Comparison of ENCODE assay signal across 29 mouse cellular contexts in genomic region chr16:44742753-44743152, GRCm38 (mm10). TPM values are rescaled to one million over a fixed set of nuclear protein-coding genes. Genes with fewer than 3 reads are reported as not detected.
DNase-seq lines count a peak whose midpoint lies in the region; ATAC-seq and TF ChIP-seq lines count a peak whose summit lies in the region.
"Had no signal": no experiment of that assay in that cellular context is flagged by ENCODE, and none has a peak within 500 bp of the region (broad histone marks: within the 10 kb centered on the region; RNA-seq: fewer than 3 reads in every experiment).

No protein-coding gene starts in this region.

- H3K4me2 ChIP-seq in intestine, postnatal 0 days (replicated peaks; ENCODE audit: low read depth) = no peak overlapping the region
- H3K4me2 ChIP-seq in intestine, embryonic 15.5 days (replicated peaks) = no peak overlapping the region
- no peak overlapping the region for H3K4me2 ChIP-seq in lung, embryonic 14.5 days
- H3K4me2 ChIP-seq: embryonic facial prominence, embryonic 12.5 days; heart, embryonic 15.5 days; kidney, embryonic 15.5 days; limb, embryonic 12.5 days; neural tube, embryonic 12.5 days; stomach, embryonic 15.5 days had no signal

- peak; percentile 30 for TF ChIP-seq CTCF in intestine, postnatal 0 days (IDR thresholded peaks at IDR 0.05; ENCODE audit: low read depth)
- TF ChIP-seq CTCF in lung, embryonic 14.5 days (IDR thresholded peaks at IDR 0.05; ENCODE audit: low read depth) = 0 out of 2 replicates have a peak, but pooled peaks have one; percentile 3

- no peak overlapping the region for H3K27ac ChIP-seq in intestine, postnatal 0 days (ENCODE audit: low read depth, low read length)
- no peak overlapping the region for H3K27ac ChIP-seq in intestine, embryonic 15.5 days
- no peak overlapping the region for H3K27ac ChIP-seq in lung, embryonic 14.5 days (ENCODE audit: low read depth)
- H3K27ac ChIP-seq: embryonic facial prominence, embryonic 12.5 days; heart, embryonic 15.5 days; kidney, embryonic 15.5 days; limb, embryonic 12.5 days; midbrain, embryonic 10.5 days; neural tube, embryonic 12.5 days; stomach, embryonic 15.5 days had no signal

- DNase-seq in lung, embryonic 14.5 days = no peak
- DNase-seq in lung, postnatal 25 days (ENCODE audit: low spot score) = no peak
- peak; percentile 32 for DNase-seq in A20 (ENCODE audit: low read depth, low spot score)
- peak; percentile 18 for DNase-seq in splenic B cell, adult 2 months (ENCODE audit: low read depth, low spot score)
- no peak for DNase-seq in heart, adult 18-20 months
- DNase-seq: adrenal gland, postnatal 14 days; cerebellum, adult 11-12 months; cerebellum, adult 9-11 months; embryo, embryonic 11 days; gastrocnemius, postnatal 25 days; kidney, adult 18-20 months; kidney, postnatal 4 days; layer of hippocampus, adult 9-11 months; lung, postnatal 10 days; right cerebral cortex, postnatal 14 days; thymus, adult 18-20 months; thymus, postnatal 25 days had no signal

- no peaks in the 10 kb centered on the region for H3K9me3 ChIP-seq in intestine, postnatal 0 days (ENCODE audit: control insufficient read depth)
- no peaks in the 10 kb centered on the region for H3K9me3 ChIP-seq in intestine, embryonic 15.5 days
- no peaks in the 10 kb centered on the region for H3K9me3 ChIP-seq in lung, embryonic 14.5 days (ENCODE audit: low read depth, low read length)
- H3K9me3 ChIP-seq: embryonic facial prominence, embryonic 12.5 days; heart, embryonic 15.5 days; kidney, embryonic 15.5 days; limb, embryonic 12.5 days; midbrain, embryonic 10.5 days; neural tube, embryonic 12.5 days; stomach, embryonic 15.5 days had no signal

- 93% methylated on average over 1 of the region's 1 CpGs for WGBS in intestine, postnatal 0 days
- 98% methylated on average over 1 of the region's 1 CpGs for WGBS in intestine, embryonic 15.5 days
- WGBS in lung, embryonic 14.5 days = 81% methylated on average over 1 of the region's 1 CpGs

- H3K4me1 ChIP-seq in intestine, postnatal 0 days (replicated peaks; ENCODE audit: control insufficient read depth, insufficient read depth, low read length) = 0 out of 2 replicates have a peak, but pooled peaks cover 7% of the 10 kb centered on the region
- peaks cover 7% of the 10 kb centered on the region for H3K4me1 ChIP-seq in intestine, embryonic 15.5 days (replicated peaks)
- no peaks in the 10 kb centered on the region; the same call in 1 of the 2 replicates for H3K4me1 ChIP-seq in lung, embryonic 14.5 days (ENCODE audit: insufficient read depth)

- peaks cover 29% of the 10 kb centered on the region for H3K36me3 ChIP-seq in intestine, postnatal 0 days (ENCODE audit: control insufficient read depth, insufficient read depth)
- H3K36me3 ChIP-seq in intestine, embryonic 15.5 days = peaks cover 10% of the 10 kb centered on the region
- H3K36me3 ChIP-seq in lung, embryonic 14.5 days (ENCODE audit: insufficient read depth) = peaks cover 34% of the 10 kb centered on the region
- peaks cover 9% of the 10 kb centered on the region; the same call in 1 of the 2 replicates for H3K36me3 ChIP-seq in splenic B cell, adult 2 months (ENCODE audit: control insufficient read depth, insufficient read depth, low read length, poor library complexity, severe bottlenecking)

- H3K27me3 ChIP-seq in intestine, postnatal 0 days (replicated peaks; ENCODE audit: control insufficient read depth, insufficient read depth, low read length) = no peaks in the 10 kb centered on the region
- no peaks in the 10 kb centered on the region for H3K27me3 ChIP-seq in intestine, embryonic 15.5 days (replicated peaks)
- no peaks in the 10 kb centered on the region for H3K27me3 ChIP-seq in lung, embryonic 14.5 days (ENCODE audit: insufficient read depth, low read length)
- no peaks in the 10 kb centered on the region for H3K27me3 ChIP-seq in splenic B cell, adult 2 months (ENCODE audit: control insufficient read depth, insufficient read depth, low read length, poor library complexity, severe bottlenecking)
- H3K27me3 ChIP-seq: embryonic facial prominence, embryonic 12.5 days; heart, embryonic 15.5 days; kidney, embryonic 15.5 days; limb, embryonic 12.5 days; neural tube, embryonic 12.5 days; stomach, embryonic 15.5 days had no signal

- no peak overlapping the region for H3K4me3 ChIP-seq in intestine, postnatal 0 days (ENCODE audit: low read depth, low read length)
- H3K4me3 ChIP-seq in intestine, embryonic 15.5 days (replicated peaks) = no peak overlapping the region
- no peak overlapping the region for H3K4me3 ChIP-seq in lung, embryonic 14.5 days (ENCODE audit: low read depth, low read length)
- H3K4me3 ChIP-seq: embryonic facial prominence, embryonic 12.5 days; heart, embryonic 15.5 days; kidney, embryonic 15.5 days; limb, embryonic 12.5 days; midbrain, embryonic 10.5 days; myocyte; neural tube, embryonic 12.5 days; stomach, embryonic 15.5 days had no signal

- H3K9ac ChIP-seq in intestine, postnatal 0 days (ENCODE audit: low read depth, low read length) = no peak overlapping the region
- H3K9ac ChIP-seq in intestine, embryonic 15.5 days = no peak overlapping the region
- no peak overlapping the region for H3K9ac ChIP-seq in lung, embryonic 14.5 days
- H3K9ac ChIP-seq: embryonic facial prominence, embryonic 12.5 days; heart, embryonic 15.5 days; kidney, embryonic 15.5 days; limb, embryonic 12.5 days; neural tube, embryonic 12.5 days; stomach, embryonic 15.5 days had no signal

- no peak for ATAC-seq in intestine, postnatal 0 days
- ATAC-seq in intestine, embryonic 15.5 days = no peak
- no peak for ATAC-seq in lung, embryonic 14.5 days (ENCODE audit: insufficient read depth)
- ATAC-seq: forebrain, embryonic 14.5 days; midbrain, embryonic 16.5 days had no signal

RNA-seq across cellular contexts. Expression of gene Gtpbp8, which starts 3.4 kb away (rescaled TPM):
- polyA plus RNA-seq in intestine, postnatal 0 days (2015; fragmentation: Nextera tagmentation; extraction: Ambion mirVana) = 21.5 and 24.5 TPM in 2 replicates
- 30.0 and 35.0 TPM in 2 replicates for polyA plus RNA-seq in intestine, embryonic 15.5 days (2015; fragmentation: Nextera tagmentation; extraction: Ambion mirVana)
- 30.1 and 31.8 TPM in 2 replicates for polyA plus RNA-seq in lung, embryonic 14.5 days (2014; fragmentation: Nextera tagmentation; extraction: Ambion mirVana)
- total RNA-seq in heart, adult 18-20 months (2021) = 10 to 100 TPM in 1 of 2 experiments, 1 to 10 TPM in 1; 9.1 to 11.1 TPM

RNA-seq across cellular contexts. Expression of gene Nepro, which starts 18.7 kb away (rescaled TPM):
- polyA plus RNA-seq in intestine, postnatal 0 days (2015; fragmentation: Nextera tagmentation; extraction: Ambion mirVana) = 2.2 and 2.3 TPM in 2 replicates
- 7.6 and 8.2 TPM in 2 replicates for polyA plus RNA-seq in intestine, embryonic 15.5 days (2015; fragmentation: Nextera tagmentation; extraction: Ambion mirVana)
- 14.4 and 14.6 TPM in 2 replicates for polyA plus RNA-seq in lung, embryonic 14.5 days (2014; fragmentation: Nextera tagmentation; extraction: Ambion mirVana)
- total RNA-seq in heart, adult 18-20 months (2021) = 1 to 10 TPM; 3.6 to 4.5 TPM

RNA-seq across cellular contexts. Expression of gene Cd200r1, which starts 22.8 kb away (rescaled TPM):
- 0.56 and 0.69 TPM in 2 replicates for polyA plus RNA-seq in intestine, postnatal 0 days (2015; fragmentation: Nextera tagmentation; extraction: Ambion mirVana)
- polyA plus RNA-seq in intestine, embryonic 15.5 days (2015; fragmentation: Nextera tagmentation; extraction: Ambion mirVana) = 0.98 and 1.1 TPM in 2 replicates
- 1.0 and 1.3 TPM in 2 replicates for polyA plus RNA-seq in lung, embryonic 14.5 days (2014; fragmentation: Nextera tagmentation; extraction: Ambion mirVana)
- total RNA-seq in heart, adult 18-20 months (2021) = under 1 TPM; 0.21 to 0.40 TPM

Comparison
In these comparisons a context has a peak if more than half of its experiments do, and no peak if none do; other contexts are left out.
1. DNase-seq: peak in A20 (single experiment) and splenic B cell, adult 2 months (single experiment); none in lung, embryonic 14.5 days (single experiment), lung, postnatal 25 days (single experiment) and heart, adult 18-20 months (0 of 2).